ENCODE assay signal across 8 mouse cellular contexts in the genomic region with DNA sequence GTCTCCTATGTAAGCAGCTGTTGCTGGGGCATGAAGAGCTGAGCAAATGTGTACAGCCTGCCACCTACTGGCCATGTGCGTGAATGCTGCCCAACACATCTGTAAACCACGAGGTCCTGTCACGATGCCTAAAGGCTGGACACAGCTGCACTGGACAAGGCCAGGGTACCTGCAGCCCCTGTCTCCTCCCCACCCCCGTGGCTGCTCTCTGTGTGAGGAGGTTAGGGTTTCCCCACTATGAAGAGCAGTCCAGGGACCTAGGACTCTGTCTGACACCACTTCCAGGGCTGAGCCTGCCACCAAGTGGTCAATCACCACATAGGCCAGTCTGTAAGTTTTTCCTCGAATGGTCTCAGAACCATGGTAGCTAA. TPM values are rescaled to one million over a fixed set of nuclear protein-coding genes. Genes with fewer than 3 reads are reported as not detected.
DNase-seq lines count a peak whose midpoint lies in the region; ATAC-seq lines count a peak whose summit lies in the region.

No protein-coding gene starts in this region.

- H3K4me1 ChIP-seq in hindbrain, embryonic 11.5 days (replicated peaks; ENCODE audit: control insufficient read depth, insufficient read depth, low read length): no peaks in the 10 kb centered on the region
- H3K4me1 ChIP-seq in lung, embryonic 16.5 days (replicated peaks; ENCODE audit: control insufficient read depth, insufficient read depth, low read length): peaks cover 7% of the 10 kb centered on the region; the same call in 1 of the 2 replicates

- peak; percentile 94 for ATAC-seq in hindbrain, embryonic 11.5 days (ENCODE audit: low FRiP score)
- ATAC-seq in lung, embryonic 16.5 days (ENCODE audit: low read depth): peak; percentile 89

- WGBS in hindbrain, embryonic 11.5 days: 6% methylated on average over 5 of the region's 5 CpGs
- WGBS in lung, embryonic 16.5 days: 3% methylated on average over 5 of the region's 5 CpGs

- H3K4me2 ChIP-seq in hindbrain, embryonic 11.5 days (replicated peaks; ENCODE audit: low read depth, low read length): peak overlapping the region; percentile 24
- H3K4me2 ChIP-seq in lung, embryonic 16.5 days (ENCODE audit: low read depth, low read length): peak overlapping the region; percentile 72

- peak; percentile 90 for DNase-seq in NIH3T3 (ENCODE audit: low read depth)
- peak; percentile 37 for DNase-seq in cerebellum, adult 9-10 months
- peak; percentile 37 to 84 for DNase-seq in frontal cortex, adult 2 months (ENCODE audit: extremely low spot score in 1 of 2, low spot score in 1 of 2)
- peak; percentile 89 for DNase-seq in hindbrain, embryonic 11.5 days (ENCODE audit: low spot score)
- DNase-seq in layer of hippocampus, adult 9-11 months: peak; percentile 71
- DNase-seq in ovary, postnatal 14 days (ENCODE audit: low spot score): peak; percentile 69
- DNase-seq in thymus, postnatal 10 days (ENCODE audit: low spot score in 2 of 2): peak; percentile 34 to 66

- no peak overlapping the region for H3K27ac ChIP-seq in hindbrain, embryonic 11.5 days (ENCODE audit: low read depth, low read length)
- no peak overlapping the region for H3K27ac ChIP-seq in lung, embryonic 16.5 days (ENCODE audit: low read length)

- no peaks in the 10 kb centered on the region for H3K9me3 ChIP-seq in hindbrain, embryonic 11.5 days (ENCODE audit: control insufficient read depth, low read length)
- H3K9me3 ChIP-seq in lung, embryonic 16.5 days (ENCODE audit: control insufficient read depth, low read length): no peaks in the 10 kb centered on the region

- no peaks in the 10 kb centered on the region for H3K27me3 ChIP-seq in hindbrain, embryonic 11.5 days (ENCODE audit: control insufficient read depth, insufficient read depth, low read length)
- H3K27me3 ChIP-seq in lung, embryonic 16.5 days (ENCODE audit: control insufficient read depth, insufficient read depth, low read depth, low read length): no peaks in the 10 kb centered on the region

- H3K9ac ChIP-seq in hindbrain, embryonic 11.5 days (ENCODE audit: low read depth, low read length): no peak overlapping the region
- peak overlapping the region; percentile 53 for H3K9ac ChIP-seq in lung, embryonic 16.5 days (ENCODE audit: low read length)

- H3K36me3 ChIP-seq in hindbrain, embryonic 11.5 days (ENCODE audit: control insufficient read depth, insufficient read depth, low read length): no peaks in the 10 kb centered on the region
- no peaks in the 10 kb centered on the region for H3K36me3 ChIP-seq in lung, embryonic 16.5 days (ENCODE audit: control insufficient read depth, insufficient read depth, low read length)

- no peak overlapping the region for H3K4me3 ChIP-seq in hindbrain, embryonic 11.5 days (ENCODE audit: low read depth, low read length)
- H3K4me3 ChIP-seq in lung, embryonic 16.5 days (ENCODE audit: low read length): peak overlapping the region; percentile 39

RNA-seq across cellular contexts. Expression of a gene that starts 1.9 kb away (rescaled TPM):
- polyA plus RNA-seq in frontal cortex, adult 2 months (2012; rRNA removed): 0.06 and 0.12 TPM in 2 replicates
- polyA plus RNA-seq in hindbrain, embryonic 11.5 days (2014; fragmentation: Nextera tagmentation; extraction: Ambion mirVana): 0.14 TPM in 1 of 2 replicates, not detected in the other
- 0.73 and 1.4 TPM in 2 replicates for polyA plus RNA-seq in lung, embryonic 16.5 days (2015; fragmentation: Nextera tagmentation; extraction: Ambion mirVana)

RNA-seq across cellular contexts. Expression of a gene that starts 31.8 kb away (rescaled TPM):
- 0.19 and 0.22 TPM in 2 replicates for polyA plus RNA-seq in frontal cortex, adult 2 months (2012; rRNA removed)
- not detected in 2 replicates for polyA plus RNA-seq in hindbrain, embryonic 11.5 days (2014; fragmentation: Nextera tagmentation; extraction: Ambion mirVana)
- polyA plus RNA-seq in lung, embryonic 16.5 days (2015; fragmentation: Nextera tagmentation; extraction: Ambion mirVana): 2.1 and 3.6 TPM in 2 replicates

Comparison
In these comparisons a context has a peak if more than half of its experiments do, and no peak if none do; other contexts are left out.
1. DNase-seq: peak in every context shown above with its lines; median percentile 90 in NIH3T3; 89 in hindbrain, embryonic 11.5 days; 71 in layer of hippocampus, adult 9-11 months; 69 in ovary, postnatal 14 days; 60 in frontal cortex, adult 2 months; 50 in thymus, postnatal 10 days; 37 in cerebellum, adult 9-10 months.